14 mouse cellular contexts compared by ENCODE assay signal in the genomic region with DNA sequence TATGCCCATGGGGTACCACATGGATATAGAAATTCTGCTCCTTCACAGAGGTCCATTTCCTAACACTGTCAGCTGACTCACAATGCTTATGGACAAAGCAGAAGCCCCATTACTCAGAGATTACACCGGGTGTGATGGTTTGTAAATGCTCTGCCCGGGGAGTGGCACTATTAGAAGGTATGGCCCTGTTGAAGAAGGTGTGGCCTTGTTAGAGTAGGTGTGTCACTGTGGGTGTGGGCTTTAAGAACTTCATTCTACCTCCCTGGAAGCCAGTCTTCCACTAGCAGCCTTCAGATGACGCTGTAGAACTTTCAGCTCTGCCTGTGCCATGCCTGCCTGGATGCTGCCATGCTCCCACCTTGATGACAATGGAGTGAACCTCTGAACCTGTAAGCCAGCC.
"Had no signal": no experiment of that assay in that cellular context is flagged by ENCODE, and none has a peak within 500 bp of the region (broad histone marks: within the 10 kb centered on the region; RNA-seq: fewer than 3 reads in every experiment).

No protein-coding gene starts in this region.

- H3K9me3 ChIP-seq: liver, embryonic 13.5 days; lung, embryonic 15.5 days had no signal

- H3K27me3 ChIP-seq: limb, embryonic 12.5 days; liver, embryonic 13.5 days; lung, embryonic 15.5 days; midbrain, embryonic 13.5 days had no signal

- ATAC-seq: liver, postnatal 0 days; midbrain, embryonic 13.5 days had no signal

- DNase-seq: kidney, adult 9 months; kidney, postnatal 14 days; liver; liver, embryonic 13.5 days; liver, postnatal 0 days; lung, postnatal 14 days; right cerebral cortex, postnatal 25 days; spleen, adult 18-20 months; thymus, adult 2 months; thymus, postnatal 25 days had no signal

- H3K9ac ChIP-seq: limb, embryonic 12.5 days; liver, embryonic 13.5 days; liver, postnatal 0 days; lung, embryonic 15.5 days; midbrain, embryonic 13.5 days had no signal

- H3K4me2 ChIP-seq: limb, embryonic 12.5 days; liver, embryonic 13.5 days; lung, embryonic 15.5 days; midbrain, embryonic 13.5 days had no signal

- H3K27ac ChIP-seq: limb, embryonic 12.5 days; liver, embryonic 13.5 days; macrophage; midbrain, embryonic 13.5 days had no signal

- H3K36me3 ChIP-seq: limb, embryonic 12.5 days; liver, embryonic 13.5 days; lung, embryonic 15.5 days; midbrain, embryonic 13.5 days had no signal

- H3K4me3 ChIP-seq: limb, embryonic 12.5 days; liver, embryonic 13.5 days; lung, embryonic 15.5 days; midbrain, embryonic 13.5 days had no signal
